Mouse (Mus musculus) heart, embryonic 11.5 days (tissue): ENCODE results near the gene Nptn. TPM values are rescaled to one million over a fixed set of nuclear protein-coding genes. Genes with fewer than 3 reads are reported as not detected.

Experiments
- ATAC-seq: fragments of 200-750 bp; cut with Nextera tagmentation; replicated peaks from 2 replicates; pipeline ENCODE4 v1.8.0; 2017; ENCODE audit warnings: moderate library complexity; ENCODE audit not compliant: insufficient number of reproducible peaks, low FRiP score, low TSS enrichment
- H3K27ac ChIP-seq: fragments of 300-500 bp; sonication (generic); 2 replicates; pipeline ENCODE4 v1.5.1; 2014; ENCODE audit warnings: mild to moderate bottlenecking, low read depth, low read length
- H3K27me3 ChIP-seq: fragments of 300-500 bp; sonication (generic); 2 replicates; pipeline ENCODE4 v1.6.1; 2014; ENCODE audit warnings: mild to moderate bottlenecking, low read length, mixed read lengths; ENCODE audit not compliant: control insufficient read depth, insufficient read depth
- H3K36me3 ChIP-seq: fragments of 300-500 bp; sonication (generic); 2 replicates; pipeline ENCODE4 v1.6.1; 2014; ENCODE audit warnings: mild to moderate bottlenecking, low read length, moderate library complexity, mixed read lengths; ENCODE audit not compliant: control insufficient read depth, insufficient read depth
- H3K4me1 ChIP-seq: fragments of 300-500 bp; sonication (generic); 2 replicates; pipeline ENCODE4 v1.6.1; 2014; ENCODE audit warnings: low read length; ENCODE audit not compliant: control insufficient read depth, insufficient read depth
- H3K4me2 ChIP-seq: fragments of 300-500 bp; sonication (generic); 2 replicates; pipeline ENCODE4 v1.6.1; 2014; ENCODE audit warnings: mild to moderate bottlenecking, moderate library complexity
- H3K4me3 ChIP-seq: fragments of 300-500 bp; sonication (generic); 2 replicates; pipeline ENCODE4 v1.5.1; 2014; ENCODE audit warnings: low read depth, low read length
- H3K9ac ChIP-seq: fragments of 300-500 bp; sonication (generic); 2 replicates; pipeline ENCODE4 v1.6.1; 2014; ENCODE audit warnings: mild to moderate bottlenecking, low read depth, low read length, moderate library complexity
- H3K9me3 ChIP-seq: fragments of 300-500 bp; sonication (generic); replicated peaks from 2 replicates; pipeline ENCODE4 v1.6.1; 2016; ENCODE audit warnings: low read length; ENCODE audit not compliant: control insufficient read depth
- WGBS: fragments of 180-500 bp; shearing (Covaris S2); extraction: QIAGEN DNeasy Blood & Tissue Kit; methylation state at CpG from one replicate; pipeline ENCODE4 v1.1.7; 2014; ENCODE audit not compliant: insufficient replicate concordance; 5-methylcytosine and 5-hydroxymethylcytosine counted together
- polyA plus RNA-seq: library from polyadenylated mRNA; unstranded; fragments of >200 nt; fragmentation: Nextera tagmentation; extraction: Ambion mirVana; gene quantifications from 2 replicates; pipeline ENCODE4 v1.2.1, GENCODE M21; 2014

Nptn gene
- polyA plus RNA-seq, 1 experiment from 2014 or later: 127 TPM

GRCm38 (mm10) chr9:58701751-58702150 lies 119.7 kb downstream of the Nptn start:
- H3K27ac ChIP-seq: no peak overlapping the region
- no peaks in the 10 kb centered on the region for H3K9me3 ChIP-seq
- no peak overlapping the region for H3K4me3 ChIP-seq
- no peak overlapping the region for H3K9ac ChIP-seq
- H3K36me3 ChIP-seq: no peaks in the 10 kb centered on the region
- H3K27me3 ChIP-seq: no peaks in the 10 kb centered on the region
- ATAC-seq: no peak
- H3K4me1 ChIP-seq: no peaks in the 10 kb centered on the region
- no peak overlapping the region for H3K4me2 ChIP-seq
- WGBS: 87% methylated on average over 2 of the region's 2 CpGs

- Histone ChIP-seq H3K36me3 (no peaks in the 10 kb centered on the region; the same call in 1 of the 2 replicates), H3K27me3 (no peaks in the 10 kb centered on the region), H3K4me1 (no peaks in the 10 kb centered on the region), H3K9ac (no peak overlapping the region), H3K4me3 (no peak overlapping the region), H3K4me2 (no peak overlapping the region), H3K9me3 (no peaks in the 10 kb centered on the region), H3K27ac (no peak overlapping the region)
- ATAC-seq: no peak
- WGBS: 85% methylated on average over 7 of the region's 7 CpGs
Measured at GRCm38 (mm10) chr9:58703766-58704165, 121.7 kb downstream of the Nptn start.

- no peaks in the 10 kb centered on the region for H3K27me3 ChIP-seq
Measured at GRCm38 (mm10) chr9:58706024-58706423, 124.0 kb downstream of the Nptn start.

More at GRCm38 (mm10) chr9:58706024-58706423, 124.0 kb downstream of the Nptn start:
- H3K9ac ChIP-seq: no peak overlapping the region
- no peak overlapping the region for H3K27ac ChIP-seq
- no peak for ATAC-seq
- no peaks in the 10 kb centered on the region; the same call in 1 of the 2 replicates for H3K36me3 ChIP-seq
- no peak overlapping the region for H3K4me3 ChIP-seq
- no peaks in the 10 kb centered on the region for H3K4me1 ChIP-seq
- H3K9me3 ChIP-seq: no peaks in the 10 kb centered on the region
- WGBS: 79% methylated on average over 7 of the region's 7 CpGs
- no peak overlapping the region for H3K4me2 ChIP-seq

Other genes with a start within 250 kb of the Nptn start
- gene Tbc1d21, start 211.8 kb upstream of the Nptn start, polyA plus RNA-seq: not detected in 2 replicates
- gene Insyn1, start 93.6 kb upstream of the Nptn start, polyA plus RNA-seq: 0.82 and 1.6 TPM in 2 replicates
- gene Cd276, start 26.8 kb upstream of the Nptn start, polyA plus RNA-seq: 29.1 and 31.2 TPM in 2 replicates
- gene Rec114, start 161.7 kb downstream of the Nptn start, polyA plus RNA-seq: 15.5 and 15.6 TPM in 2 replicates
- 3.0 and 3.2 TPM in 2 replicates for gene Hcn4, start 241.2 kb downstream of the Nptn start, polyA plus RNA-seq